Mouse (Mus musculus): ENCODE measurements at regions not wholly inside any gene's neighbourhood (a gene's known extent, or its start where the extent isn't known, plus 50 kb on each side); places are given as distances from the start of the nearest gene placed in this dataset.

DNA sequence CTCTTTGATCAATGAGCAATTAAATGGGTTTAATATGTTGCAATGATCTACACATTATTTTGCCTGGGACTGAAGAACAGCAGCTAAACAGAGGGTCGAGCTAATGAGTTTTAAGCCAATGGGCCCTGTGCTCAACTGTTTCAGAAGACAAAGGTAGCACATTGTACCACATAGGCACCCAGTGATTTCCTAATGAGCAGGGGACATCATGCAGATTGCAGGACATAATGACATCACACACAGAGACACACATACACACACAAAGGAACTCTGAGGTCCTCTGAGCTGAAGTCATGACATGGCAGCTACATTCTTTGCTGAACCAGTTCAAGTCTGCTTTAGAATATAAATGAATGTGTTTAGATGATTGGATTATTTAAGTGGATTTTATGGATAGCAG, 71.9 kb downstream of the Zfp330 start:
- DNase-seq (ENCODE audit: low read depth, low spot score): no peak

DNA sequence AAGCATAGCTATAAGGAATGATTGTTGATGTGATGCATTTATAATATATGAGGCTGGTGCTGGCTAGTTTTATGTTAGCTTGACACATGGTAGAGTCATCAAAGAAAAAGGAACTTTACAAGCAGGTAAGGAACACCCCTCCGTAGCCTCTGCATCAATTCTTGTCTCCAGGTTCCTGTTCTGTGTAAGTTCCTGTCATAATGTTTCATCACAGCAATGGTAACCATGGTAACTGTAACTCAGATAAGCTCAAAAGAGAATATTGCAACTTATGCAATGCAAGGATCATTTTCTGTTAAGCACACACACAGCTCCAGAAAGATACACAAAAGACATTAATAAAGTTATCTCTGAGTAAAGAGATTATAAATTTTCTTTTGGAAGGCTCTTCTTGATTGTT, 73.5 kb downstream of the Zfp330 start:
- DNase-seq (ENCODE audit: low read depth, low spot score): no peak

DNA sequence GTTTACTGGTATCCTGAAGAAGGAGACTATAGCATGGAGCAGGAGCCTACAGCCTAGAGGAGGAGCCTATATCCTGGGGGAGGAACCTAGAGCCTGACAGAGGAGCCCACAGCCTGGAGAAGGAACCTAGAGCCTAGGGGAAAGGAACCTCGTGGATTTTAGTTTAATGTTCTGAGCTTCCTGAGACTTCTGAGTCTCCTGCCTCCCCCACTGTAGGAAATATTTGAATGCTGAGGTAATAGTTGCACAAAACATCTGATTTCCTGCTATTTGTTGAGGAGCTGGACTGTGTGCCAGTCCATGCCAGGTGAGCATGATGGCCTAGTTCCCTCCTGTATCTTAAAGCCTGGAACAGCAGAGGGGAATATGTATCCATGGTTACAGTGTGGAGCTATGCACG, 74.7 kb downstream of the Zfp330 start:
- DNase-seq (ENCODE audit: low read depth, low spot score): no peak

DNA sequence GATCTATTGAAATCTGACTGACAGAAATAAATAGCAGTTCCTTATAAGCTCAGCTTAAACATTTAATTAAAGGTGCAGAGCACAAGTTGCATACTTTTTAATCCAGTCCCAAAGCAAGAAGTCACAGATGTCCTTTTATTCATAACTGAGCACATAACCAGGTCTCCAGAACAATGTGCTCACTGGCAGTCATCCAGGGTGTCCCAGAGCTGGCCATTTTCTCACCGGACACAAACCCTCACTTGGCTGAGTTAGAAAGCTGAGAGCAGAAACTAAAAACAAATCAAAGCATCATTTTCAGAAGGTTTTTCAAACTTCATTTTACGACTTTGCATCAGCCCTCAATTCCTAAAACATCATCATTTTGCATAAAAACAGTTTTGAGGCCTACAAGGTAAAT, 75.9 kb downstream of the Zfp330 start:
- no peak for DNase-seq (ENCODE audit: low read depth, low spot score)

DNA sequence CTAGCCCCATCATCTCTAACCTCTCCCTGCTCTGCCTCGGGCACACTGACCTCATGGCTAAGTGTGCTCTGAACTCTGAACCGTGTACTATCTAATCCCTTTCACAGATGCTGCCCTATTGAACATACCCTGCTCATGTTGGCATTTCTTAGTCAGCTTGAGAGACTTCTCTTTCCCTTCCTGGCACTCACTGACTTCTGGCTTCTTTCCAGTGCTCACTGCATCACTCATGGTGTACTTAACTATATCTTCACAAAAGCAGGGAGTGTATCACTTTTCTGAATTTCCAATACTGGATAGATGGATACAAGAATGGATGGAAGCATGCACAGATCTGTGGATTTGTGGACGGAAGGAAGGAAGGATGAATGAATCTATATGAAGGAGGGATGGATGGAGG, 80.9 kb downstream of the Zfp330 start:
- no peak for DNase-seq (ENCODE audit: low read depth, low spot score)

DNA sequence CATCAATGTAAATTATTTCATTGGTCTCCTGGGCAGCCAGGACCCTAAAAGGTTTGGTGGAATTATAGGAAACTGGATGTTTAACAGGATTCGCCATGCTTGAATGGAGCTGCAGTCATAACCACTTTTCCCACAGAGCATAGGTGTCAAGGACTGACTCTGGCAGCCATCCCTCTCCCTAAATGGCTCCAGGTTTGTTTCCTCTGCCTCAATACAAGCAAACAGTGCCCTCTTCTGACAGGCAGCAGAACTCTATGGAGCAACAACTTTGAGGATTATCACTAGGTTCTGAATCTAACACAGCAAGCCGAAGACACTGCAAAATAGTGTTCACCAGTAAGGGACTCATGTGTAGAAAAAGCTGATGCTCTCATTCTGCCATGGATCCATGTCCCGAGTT, 84.6 kb downstream of the Zfp330 start:
- peak; percentile 53 for DNase-seq (ENCODE audit: low read depth, low spot score)

DNA sequence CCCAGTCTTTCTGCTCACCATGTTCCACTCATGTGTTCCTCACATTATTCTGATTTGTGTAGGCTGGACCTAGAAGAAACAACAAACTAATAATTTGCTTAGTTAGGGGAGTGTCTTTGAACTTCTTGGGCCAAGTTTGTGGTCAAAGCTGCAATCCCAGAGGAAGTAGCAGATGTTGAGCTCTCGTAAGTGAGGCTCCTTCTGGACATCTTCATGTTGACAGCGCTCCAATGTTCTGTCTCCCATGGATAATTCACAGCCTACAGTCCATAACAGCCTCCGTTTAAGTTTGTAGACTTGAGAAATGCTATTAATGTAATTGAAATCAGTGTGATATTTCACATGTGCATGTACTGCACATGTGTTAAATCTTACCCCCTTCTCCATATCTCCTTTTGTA, 88.0 kb downstream of the Zfp330 start:
- no peak for DNase-seq (ENCODE audit: low read depth, low spot score)

DNA sequence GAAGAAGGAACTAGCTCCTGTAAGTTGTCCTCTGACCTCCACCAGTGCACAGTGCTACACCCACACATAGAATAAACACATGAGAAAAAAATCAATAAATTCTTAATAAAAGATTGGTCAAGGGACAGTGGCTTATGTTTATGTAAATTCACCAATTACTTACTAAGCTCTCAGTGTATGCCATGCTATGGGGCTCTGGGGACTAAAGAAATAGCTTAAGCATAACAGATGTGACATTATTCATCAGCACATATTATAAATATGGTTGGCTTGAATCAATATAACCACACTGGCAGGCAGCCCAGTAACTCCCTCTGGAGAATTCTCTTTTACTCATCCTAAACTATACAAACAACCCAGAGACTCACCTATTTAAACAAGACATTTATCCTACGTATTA, 95.2 kb downstream of the Zfp330 start:
- no peak for DNase-seq (ENCODE audit: low read depth, low spot score)

DNA sequence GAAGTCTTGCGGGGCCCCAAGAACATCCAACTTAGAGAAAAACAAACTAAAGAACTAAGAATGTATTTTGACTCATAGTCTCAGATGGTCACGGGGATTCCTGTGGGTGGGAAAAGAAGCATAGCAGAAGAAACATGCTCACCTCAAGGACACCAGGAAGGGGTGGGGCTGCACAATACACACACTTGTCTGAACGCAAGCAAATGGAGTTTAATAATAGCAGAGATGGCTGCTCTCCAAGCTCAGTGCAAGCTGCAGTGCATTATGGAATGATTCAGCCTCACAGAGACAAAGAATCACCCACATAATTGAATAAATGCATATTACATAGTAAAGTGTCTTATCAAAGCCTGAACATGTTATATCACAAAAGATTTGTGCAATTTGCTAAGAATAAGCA, 96.2 kb downstream of the Zfp330 start:
- no peak for DNase-seq (ENCODE audit: low read depth, low spot score)

DNA sequence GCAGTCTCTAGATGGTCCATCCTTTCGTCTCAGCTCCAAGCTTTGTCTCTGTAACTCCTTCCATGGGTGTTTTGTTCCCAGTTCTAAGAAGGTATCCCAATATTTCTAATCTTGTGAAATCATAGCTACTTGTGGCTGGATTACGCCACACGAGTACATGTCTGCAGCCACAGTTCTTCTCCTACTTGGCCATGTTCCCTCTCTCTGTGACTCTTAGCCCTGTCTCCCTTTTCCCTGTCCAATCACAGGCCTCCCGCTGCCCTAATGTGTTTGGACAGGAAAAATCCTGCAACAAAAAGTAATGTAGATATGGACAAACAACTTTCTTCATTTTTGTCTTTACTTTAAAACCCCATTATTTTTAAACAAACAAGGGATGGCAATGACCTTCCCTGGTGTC, 104.7 kb downstream of the Zfp330 start:
- DNase-seq (ENCODE audit: low read depth, low spot score): no peak

DNA sequence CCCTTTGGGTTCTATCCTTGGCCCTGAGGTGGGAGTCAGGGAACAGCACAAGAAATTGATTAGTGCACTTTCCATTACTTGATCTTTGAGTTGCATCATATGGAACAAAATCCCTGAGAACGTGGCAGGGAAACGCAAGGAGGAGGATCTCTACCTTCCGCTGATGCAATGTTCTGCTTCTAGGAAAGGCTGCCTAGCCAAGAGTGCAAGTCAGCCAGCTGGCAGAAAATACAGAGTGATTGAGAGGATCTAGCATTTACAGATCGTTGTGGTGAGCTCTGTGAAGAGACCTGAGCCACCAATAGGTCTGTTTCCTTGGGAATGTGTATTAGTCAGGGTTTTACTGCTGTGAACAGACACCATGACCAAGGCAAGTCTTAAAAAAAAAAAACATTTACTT, 108.8 kb downstream of the Zfp330 start:
- DNase-seq (ENCODE audit: low read depth, low spot score): no peak

DNA sequence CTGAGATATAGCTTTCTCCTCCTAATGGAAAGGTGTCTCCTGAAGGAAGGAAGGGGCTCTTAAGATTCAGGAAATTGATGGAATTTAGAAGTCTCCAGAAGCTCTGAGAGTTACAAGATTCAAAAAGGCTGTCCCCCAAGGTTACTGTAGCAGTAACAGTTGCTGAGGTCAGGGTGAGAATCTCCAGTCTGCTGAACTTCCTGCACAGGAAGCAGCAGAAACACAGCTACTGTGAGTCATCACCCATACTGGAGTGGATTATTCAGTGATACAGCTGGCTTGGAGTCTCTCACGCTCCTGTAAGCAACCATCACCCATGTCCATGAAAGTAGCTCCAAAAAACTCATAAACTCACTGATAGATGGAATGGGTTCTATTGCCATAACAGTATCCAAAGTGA, 133.5 kb downstream of the Zfp330 start:
- DNase-seq (ENCODE audit: low read depth, low spot score): no peak

DNA sequence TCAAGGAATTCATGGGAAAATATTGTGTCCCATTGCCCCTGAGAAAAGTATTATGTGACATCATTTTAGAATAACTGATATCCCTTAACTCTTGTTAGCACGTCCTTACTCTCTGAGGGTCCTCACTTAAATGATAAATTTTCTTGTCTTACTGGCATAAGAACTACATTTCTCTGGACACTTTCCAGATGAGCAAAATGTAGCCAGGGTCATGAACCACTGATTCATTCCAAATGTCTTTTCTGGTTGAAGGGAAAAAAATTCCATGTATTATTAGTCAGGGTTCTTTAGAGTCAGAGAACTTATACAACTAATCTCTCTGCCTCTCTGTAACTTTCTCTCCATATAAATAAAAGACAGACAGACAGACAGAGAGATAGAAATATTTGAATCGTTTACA, 143.5 kb downstream of the Zfp330 start:
- DNase-seq (ENCODE audit: low read depth, low spot score): no peak

DNA sequence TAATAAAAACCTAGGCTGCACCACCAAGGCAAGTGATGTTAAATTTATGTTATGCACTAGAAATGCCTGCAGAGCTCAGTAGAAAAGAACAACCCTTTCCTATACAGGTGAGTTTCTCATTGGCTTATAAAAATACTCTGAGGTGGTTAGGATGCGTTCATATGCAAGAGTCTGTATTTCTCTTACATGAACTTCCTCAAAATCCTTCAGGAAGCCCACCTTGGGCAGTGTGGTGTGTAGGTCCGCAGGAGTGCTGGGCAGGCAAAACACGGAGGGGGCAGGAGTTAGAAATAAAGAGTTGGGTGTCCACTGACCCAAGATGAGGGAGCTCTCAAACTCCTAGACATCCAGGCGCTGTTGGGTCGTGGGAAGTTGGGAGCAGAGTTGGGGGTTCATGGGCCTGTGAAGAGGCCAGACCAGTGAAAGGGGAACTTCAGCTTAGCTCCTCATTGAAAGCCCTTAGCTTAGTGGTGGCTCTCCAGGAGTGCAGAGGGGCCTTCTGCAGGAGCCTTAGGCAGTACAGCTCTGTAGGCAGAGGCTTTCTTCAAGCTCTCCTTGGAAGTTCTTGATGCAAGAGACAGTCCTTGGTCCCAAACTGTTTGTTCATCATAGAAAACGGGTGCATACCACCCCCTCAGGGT, 150.0 kb downstream of the Zfp330 start:
- no peak for DNase-seq (ENCODE audit: low read depth, low spot score)

DNA sequence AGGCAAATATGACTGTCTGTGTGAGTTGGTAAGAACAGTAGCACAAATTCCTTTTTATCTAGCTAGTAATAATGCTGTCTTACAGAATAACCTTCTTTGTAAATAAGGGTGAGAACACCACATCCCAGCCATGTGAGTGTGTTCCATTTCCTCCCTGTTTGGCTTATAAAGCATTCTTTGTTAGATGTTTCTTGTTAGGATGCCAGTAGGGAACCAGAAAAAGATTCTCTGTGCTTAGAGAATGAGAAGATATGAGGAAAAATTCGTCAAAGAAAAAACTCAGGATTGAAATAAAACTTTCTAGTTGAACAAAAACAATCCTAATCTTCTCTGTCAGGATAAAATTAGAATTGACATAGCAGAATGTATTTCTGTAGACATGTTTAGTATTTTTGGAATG, 155.3 kb downstream of the Zfp330 start:
- DNase-seq (ENCODE audit: low read depth, low spot score): no peak

DNA sequence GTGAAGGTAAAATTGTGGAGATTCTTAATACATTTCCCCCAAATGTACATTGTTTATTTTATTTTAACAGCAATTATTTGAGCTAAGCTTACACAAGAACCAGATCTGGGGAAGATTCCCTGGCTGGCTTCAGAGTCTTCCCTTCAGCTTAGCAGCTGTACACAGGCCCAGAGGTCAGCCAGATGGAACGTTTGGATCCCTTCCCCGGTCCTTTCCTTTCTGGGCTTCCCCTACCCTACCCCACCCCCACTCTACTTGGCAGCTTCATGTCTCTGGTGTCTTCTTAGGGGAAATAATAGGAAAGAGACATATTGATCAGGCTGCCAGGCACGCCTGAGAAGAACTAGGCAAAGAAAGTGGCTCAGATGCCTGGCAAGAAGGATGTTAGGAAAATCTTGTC, 172.4 kb downstream of the Zfp330 start:
- no peak for DNase-seq (ENCODE audit: low read depth, low spot score)

DNA sequence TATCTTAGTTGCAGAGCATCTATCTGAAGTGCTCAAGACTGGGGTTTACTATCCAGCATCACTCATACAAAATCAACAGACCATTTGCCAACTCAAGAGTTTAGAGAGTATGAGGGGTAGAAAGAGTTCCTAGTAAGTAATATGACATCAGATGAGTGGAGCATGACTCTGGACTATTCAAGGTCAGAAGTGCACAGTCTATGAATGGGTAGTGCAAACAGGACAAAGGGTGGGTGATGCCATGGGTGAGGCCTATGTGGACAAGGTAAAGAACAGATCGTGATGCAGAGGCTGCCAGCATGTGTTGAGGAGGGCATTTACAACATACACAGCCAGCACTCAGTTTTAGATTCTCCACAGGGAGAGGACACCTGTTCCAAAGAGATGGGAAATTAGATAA, 170.4 kb upstream of the Il15 start:
- DNase-seq (ENCODE audit: low read depth, low spot score): no peak

DNA sequence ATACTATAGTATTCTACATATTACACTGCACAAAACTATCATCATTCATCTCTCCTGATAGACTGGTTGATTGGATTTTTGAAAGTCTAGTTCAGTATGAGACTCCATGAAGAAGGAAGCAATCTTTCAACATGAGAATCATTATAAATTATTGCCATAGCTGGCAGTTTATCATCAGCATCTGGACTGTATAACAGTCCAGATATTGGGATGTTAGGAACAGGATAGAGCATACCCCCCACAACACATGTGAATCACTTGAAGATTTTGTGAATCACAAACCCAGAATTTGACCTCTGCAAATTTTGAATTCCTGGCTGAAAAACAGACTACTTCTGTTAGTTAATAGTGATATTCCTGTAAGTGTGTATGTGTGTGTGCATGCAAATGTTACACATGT, 135.1 kb upstream of the Il15 start:
- DNase-seq (ENCODE audit: low read depth, low spot score): no peak

DNA sequence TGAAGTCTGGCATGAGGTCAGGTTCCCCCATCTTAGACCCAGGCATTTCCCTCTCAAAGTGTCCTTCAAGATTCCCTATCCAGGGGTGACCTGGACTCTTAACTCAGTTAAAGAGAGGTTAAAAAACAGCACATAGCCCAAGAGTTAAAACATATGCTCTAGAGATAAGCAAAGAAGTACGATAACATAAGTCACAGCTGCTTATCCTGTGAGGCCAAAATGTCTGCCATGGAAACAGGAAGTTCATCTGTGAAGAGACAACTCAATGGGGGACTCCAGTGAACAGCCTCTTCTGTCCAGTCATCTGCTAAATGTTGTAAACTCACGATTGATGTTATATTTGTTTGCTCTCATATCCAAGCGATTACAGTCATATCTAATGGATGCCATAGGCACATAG, 126.1 kb upstream of the Il15 start:
- DNase-seq (ENCODE audit: low read depth, low spot score): no peak

DNA sequence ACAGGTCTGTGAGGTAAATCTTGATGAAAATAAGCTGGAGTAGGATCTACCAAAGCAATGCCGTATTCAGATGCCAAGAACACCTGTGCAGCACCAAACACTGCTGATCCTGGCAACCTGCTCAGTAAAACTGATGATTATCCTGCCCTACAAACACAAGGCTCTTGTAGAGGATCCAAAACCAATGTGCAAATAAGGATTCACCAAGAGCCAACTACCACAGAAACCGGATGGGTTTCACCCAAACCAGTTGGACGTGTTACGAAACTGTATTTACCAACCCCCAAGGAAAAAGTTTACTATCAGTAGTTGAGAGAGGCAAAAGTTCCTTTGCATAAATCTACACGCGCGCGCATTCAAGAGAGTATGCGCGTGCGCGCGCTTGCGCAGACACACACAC, 120.8 kb upstream of the Il15 start:
- no peak for DNase-seq (ENCODE audit: low read depth, low spot score)

DNA sequence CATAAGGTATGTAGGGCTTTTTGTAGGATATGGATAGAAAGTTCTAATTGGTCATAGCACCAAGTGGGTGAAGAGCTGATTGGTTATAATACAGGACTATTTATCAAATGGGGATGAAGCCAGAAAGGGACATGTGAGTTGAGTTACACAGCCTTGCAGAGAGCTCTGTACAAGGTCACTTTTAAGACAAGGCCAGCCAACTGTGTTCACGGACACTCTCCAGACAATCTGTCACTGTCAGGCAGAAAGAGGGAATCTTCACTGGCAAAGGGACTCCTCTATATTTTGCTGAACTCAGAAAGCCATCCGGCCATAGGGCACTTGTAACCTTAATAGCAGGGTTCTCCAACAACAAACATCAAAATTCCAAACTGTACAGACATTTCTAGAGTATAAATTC, 95.5 kb upstream of the Il15 start:
- no peak for DNase-seq (ENCODE audit: low read depth, low spot score)

DNA sequence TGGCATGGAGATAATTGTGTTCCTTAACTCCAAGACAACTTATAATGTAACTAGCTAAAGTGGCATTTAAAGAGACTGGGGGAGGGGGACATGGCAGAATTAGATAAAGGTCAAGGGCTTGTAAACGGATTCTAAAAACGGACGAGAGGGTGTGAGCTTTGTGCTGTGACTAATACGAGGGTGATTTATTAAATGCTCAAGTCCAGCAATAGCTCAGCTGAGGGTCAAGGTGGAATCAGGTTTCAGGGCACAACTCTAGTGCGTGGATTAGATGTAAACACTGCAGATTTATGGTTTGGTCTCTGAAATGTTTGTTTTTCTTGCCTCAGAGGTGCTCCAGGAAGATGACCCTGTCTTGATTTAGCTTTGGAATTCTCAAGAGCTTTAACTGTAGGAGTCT, 74.8 kb upstream of the Il15 start:
- no peak for DNase-seq (ENCODE audit: low read depth, low spot score)

DNA sequence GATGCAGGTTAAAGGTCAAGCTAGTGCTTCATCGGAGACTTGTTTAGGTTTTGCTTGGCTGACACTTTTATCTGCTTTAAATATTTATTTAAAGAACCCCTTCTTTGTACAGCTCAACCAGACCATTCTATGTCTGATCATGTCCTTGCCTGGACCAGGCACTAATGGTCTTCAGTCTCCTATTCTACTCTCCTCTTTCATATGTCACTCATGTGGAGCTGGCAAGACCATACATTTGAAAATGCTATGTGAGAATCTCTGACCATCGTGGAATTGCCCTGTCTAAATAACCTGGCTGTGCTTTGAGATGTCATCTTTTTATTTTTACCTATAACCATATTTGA, 74.4 kb upstream of the Il15 start:
- DNase-seq (ENCODE audit: low read depth, low spot score): no peak

DNA sequence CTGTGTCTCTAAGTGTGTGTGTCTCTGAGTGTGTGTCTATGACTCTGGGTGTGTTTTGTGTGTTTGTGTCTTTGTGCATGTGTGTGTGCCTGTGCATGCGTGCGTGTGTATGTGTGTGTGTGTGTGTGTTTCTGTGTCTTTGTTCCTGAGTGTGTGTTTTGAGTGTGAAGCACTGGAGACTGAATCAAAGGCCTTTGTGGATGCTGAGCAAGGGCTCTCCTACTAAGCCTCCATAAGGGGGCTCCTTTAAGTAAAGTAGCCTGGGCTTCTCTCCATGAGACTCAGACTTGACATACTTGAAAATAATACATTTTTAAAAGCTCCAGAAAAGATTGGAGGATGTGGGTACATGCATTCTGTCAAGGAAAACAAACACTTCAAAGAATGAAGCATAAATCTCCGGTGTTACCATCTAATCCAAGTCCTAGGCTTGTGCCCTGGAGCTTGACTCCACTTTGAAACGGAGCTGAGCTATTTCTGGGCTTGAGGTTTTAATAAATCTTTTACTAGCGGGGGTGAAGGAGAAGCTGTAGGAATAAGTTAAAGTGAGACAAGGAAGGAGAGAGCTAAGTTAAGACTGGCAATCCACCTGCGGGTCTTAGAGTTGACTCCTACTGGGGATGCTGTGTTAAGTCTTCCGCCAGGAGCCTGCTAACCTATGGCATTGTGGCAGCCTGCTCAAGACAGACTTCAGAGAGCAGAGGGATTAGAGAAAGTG, 73.8 kb upstream of the Il15 start:
- no peak for DNase-seq (ENCODE audit: low read depth, low spot score)
